Mouse (Mus musculus): ENCODE results near the gene Vipr2. TPM values are rescaled to one million over a fixed set of nuclear protein-coding genes. Genes with fewer than 3 reads are reported as not detected.

The Vipr2 gene
- under 1 TPM; 0.28 to 0.73 (median 0.44) TPM for total RNA-seq (2022)

- DNase-seq, result peak; percentile 11
These were observed at the start of gene Vipr2 for GRCm38 (mm10) chr12:116077074-116077854. Gene Vipr2, plus strand, starts transcription at chr12:116077726.

GRCm38 (mm10) chr12:116028095-116028494, 49.4 kb upstream of the Vipr2 start:
- DNase-seq, result no peak

GRCm38 (mm10) chr12:116035346-116035745, 42.2 kb upstream of the Vipr2 start:
- DNase-seq, result no peak

- DNase-seq, result no peak
These were observed 32.7 kb upstream of the Vipr2 start for GRCm38 (mm10) chr12:116044785-116045184.

GRCm38 (mm10) chr12:116047440-116048377, 29.8 kb upstream of the Vipr2 start, which contains the start of gene Zfp386:
Gene Zfp386, plus strand, starts transcription at chr12:116047724.
- peak; percentile 98 for DNase-seq

GRCm38 (mm10) chr12:116048766-116049165, 28.8 kb upstream of the Vipr2 start:
- DNase-seq, result no peak

- no peak for DNase-seq
These were observed 28.3 kb upstream of the Vipr2 start for GRCm38 (mm10) chr12:116049236-116049635.

- no peak for DNase-seq
These were observed 27.8 kb upstream of the Vipr2 start for GRCm38 (mm10) chr12:116049701-116050100.

GRCm38 (mm10) chr12:116054342-116054741, 23.2 kb upstream of the Vipr2 start:
- DNase-seq, result no peak

GRCm38 (mm10) chr12:116056112-116056511, 21.4 kb upstream of the Vipr2 start:
- DNase-seq, result no peak

GRCm38 (mm10) chr12:116061561-116062193, 15.8 kb upstream of the Vipr2 start:
- DNase-seq, result no peak

- no peak for DNase-seq
These were observed 15.3 kb upstream of the Vipr2 start for GRCm38 (mm10) chr12:116062194-116062583.

- no peak for DNase-seq
These were observed 14.5 kb upstream of the Vipr2 start for GRCm38 (mm10) chr12:116063020-116063419.

- DNase-seq, result no peak
These were observed 6.5 kb upstream of the Vipr2 start for GRCm38 (mm10) chr12:116071023-116071422.

GRCm38 (mm10) chr12:116077855-116078366, 385 bp downstream of the Vipr2 start:
- no peak for DNase-seq

GRCm38 (mm10) chr12:116083125-116083524, 5.6 kb downstream of the Vipr2 start:
- DNase-seq, result no peak

- no peak for DNase-seq
These were observed 6.8 kb downstream of the Vipr2 start for GRCm38 (mm10) chr12:116084294-116084693.

GRCm38 (mm10) chr12:116086951-116087600, 9.6 kb downstream of the Vipr2 start:
- no peak for DNase-seq

- DNase-seq, result no peak
These were observed 12.3 kb downstream of the Vipr2 start for GRCm38 (mm10) chr12:116089836-116090235.

GRCm38 (mm10) chr12:116094765-116095555, 17.4 kb downstream of the Vipr2 start:
- DNase-seq, result no peak

- no peak for DNase-seq
These were observed 18.9 kb downstream of the Vipr2 start for GRCm38 (mm10) chr12:116096361-116096904.
